Mouse (Mus musculus) left cerebral cortex, adult 18-20 months (tissue): ENCODE data around the gene Nmnat3. TPM values are rescaled to one million over a fixed set of nuclear protein-coding genes. Genes with fewer than 3 reads are reported as not detected.

ENCODE experiments used
- DNase-seq, 2 experiments: peaks; one replicate each; pipeline ENCODE4 v3.0.0; 2021 to 2022; ENCODE audit warnings: low spot score in 2 of 2, mixed read lengths in 1 of 2
- total RNA-seq, 2 experiments: library from RNA; stranded (reverse); gene quantifications; 2 replicates each; pipeline ENCODE4 v1.2.3; 2021

Gene Nmnat3
- total RNA-seq, 2 experiments from 2014 or later = 1.7 to 2.3 TPM

- DNase-seq = no peak
Measured at GRCm38 (mm10) chr9:98311316-98311965, 24.2 kb downstream of the Nmnat3 start.

GRCm38 (mm10) chr9:98312622-98313374 is 25.6 kb downstream of the Nmnat3 start:
- no peak for DNase-seq

GRCm38 (mm10) chr9:98313587-98313986 is 26.4 kb downstream of the Nmnat3 start:
- DNase-seq = no peak

- DNase-seq = no peak
Measured at GRCm38 (mm10) chr9:98314059-98314650, 26.9 kb downstream of the Nmnat3 start.

GRCm38 (mm10) chr9:98317897-98318296 is 30.7 kb downstream of the Nmnat3 start:
- DNase-seq = no peak

- no peak for DNase-seq
Measured at GRCm38 (mm10) chr9:98318875-98319274, 31.6 kb downstream of the Nmnat3 start.

GRCm38 (mm10) chr9:98320785-98321184 is 33.5 kb downstream of the Nmnat3 start:
- no peak for DNase-seq

- DNase-seq = no peak
Measured at GRCm38 (mm10) chr9:98326088-98326487, 38.9 kb downstream of the Nmnat3 start.

GRCm38 (mm10) chr9:98328415-98329176 is 41.4 kb downstream of the Nmnat3 start:
- DNase-seq = no peak

GRCm38 (mm10) chr9:98329274-98330105 is 42.3 kb downstream of the Nmnat3 start:
- DNase-seq = peak; percentile 41 to 50

- DNase-seq = no peak
Measured at GRCm38 (mm10) chr9:98333219-98333754, 46.1 kb downstream of the Nmnat3 start.

- peak; percentile 56 to 59 for DNase-seq
Measured at GRCm38 (mm10) chr9:98337881-98338769, 50.9 kb downstream of the Nmnat3 start.

GRCm38 (mm10) chr9:98339971-98340370 is 52.7 kb downstream of the Nmnat3 start:
- no peak for DNase-seq

GRCm38 (mm10) chr9:98340427-98340826 is 53.2 kb downstream of the Nmnat3 start:
- no peak for DNase-seq

GRCm38 (mm10) chr9:98345840-98346239 is 58.6 kb downstream of the Nmnat3 start:
- DNase-seq = no peak

- no peak for DNase-seq
Measured at GRCm38 (mm10) chr9:98346240-98346639, 59.0 kb downstream of the Nmnat3 start.

- no peak for DNase-seq
Measured at GRCm38 (mm10) chr9:98347021-98347420, 59.8 kb downstream of the Nmnat3 start.

- DNase-seq = no peak
Measured at GRCm38 (mm10) chr9:98350318-98351144, 63.3 kb downstream of the Nmnat3 start.
